Mouse (Mus musculus) heart, embryonic 10.5 days (tissue): ENCODE measurements around the gene Etfa. TPM values are rescaled to one million over a fixed set of nuclear protein-coding genes. Genes with fewer than 3 reads are reported as not detected.

Source experiments
- DNase-seq: peaks from one replicate; pipeline ENCODE4 v3.0.0-alpha.2; 2017; ENCODE audit warnings: low spot score
- H3K27ac ChIP-seq: fragments of 300-500 bp; sonication (generic); 2 replicates; pipeline ENCODE4 v1.5.1; 2016; ENCODE audit warnings: mild to moderate bottlenecking
- H3K27me3 ChIP-seq: fragments of 300-500 bp; sonication (generic); 2 replicates; pipeline ENCODE4 v1.6.1; 2016; ENCODE audit warnings: mild to moderate bottlenecking; ENCODE audit not compliant: poor library complexity, insufficient read depth, severe bottlenecking
- H3K36me3 ChIP-seq: fragments of 300-500 bp; sonication (generic); 2 replicates; pipeline ENCODE4 v1.6.1; 2016; ENCODE audit warnings: mild to moderate bottlenecking, moderate library complexity
- H3K4me1 ChIP-seq: fragments of 300-500 bp; sonication (generic); 2 replicates; pipeline ENCODE4 v1.6.1; 2016; ENCODE audit warnings: mild to moderate bottlenecking
- H3K4me3 ChIP-seq: fragments of 300-500 bp; sonication (generic); 2 replicates; pipeline ENCODE4 v1.5.1; 2016; ENCODE audit warnings: mild to moderate bottlenecking, moderate library complexity
- H3K9me3 ChIP-seq: fragments of 300-500 bp; sonication (generic); 2 replicates; pipeline ENCODE4 v1.6.1; 2016; ENCODE audit warnings: mild to moderate bottlenecking, moderate library complexity
- WGBS: fragments of 180-500 bp; shearing (Covaris S2); methylation state at CpG from one replicate; pipeline ENCODE4 v1.1.7; 2016; 5-methylcytosine and 5-hydroxymethylcytosine counted together
- polyA plus RNA-seq: library from polyadenylated mRNA; unstranded; fragments of >200 nt; fragmentation: Nextera tagmentation; extraction: Ambion mirVana; gene quantifications from 2 replicates; pipeline ENCODE4 v1.2.1, GENCODE M21; 2016

Gene Etfa
- polyA plus RNA-seq, 1 experiment from 2014 or later, result 252 TPM

DNA sequence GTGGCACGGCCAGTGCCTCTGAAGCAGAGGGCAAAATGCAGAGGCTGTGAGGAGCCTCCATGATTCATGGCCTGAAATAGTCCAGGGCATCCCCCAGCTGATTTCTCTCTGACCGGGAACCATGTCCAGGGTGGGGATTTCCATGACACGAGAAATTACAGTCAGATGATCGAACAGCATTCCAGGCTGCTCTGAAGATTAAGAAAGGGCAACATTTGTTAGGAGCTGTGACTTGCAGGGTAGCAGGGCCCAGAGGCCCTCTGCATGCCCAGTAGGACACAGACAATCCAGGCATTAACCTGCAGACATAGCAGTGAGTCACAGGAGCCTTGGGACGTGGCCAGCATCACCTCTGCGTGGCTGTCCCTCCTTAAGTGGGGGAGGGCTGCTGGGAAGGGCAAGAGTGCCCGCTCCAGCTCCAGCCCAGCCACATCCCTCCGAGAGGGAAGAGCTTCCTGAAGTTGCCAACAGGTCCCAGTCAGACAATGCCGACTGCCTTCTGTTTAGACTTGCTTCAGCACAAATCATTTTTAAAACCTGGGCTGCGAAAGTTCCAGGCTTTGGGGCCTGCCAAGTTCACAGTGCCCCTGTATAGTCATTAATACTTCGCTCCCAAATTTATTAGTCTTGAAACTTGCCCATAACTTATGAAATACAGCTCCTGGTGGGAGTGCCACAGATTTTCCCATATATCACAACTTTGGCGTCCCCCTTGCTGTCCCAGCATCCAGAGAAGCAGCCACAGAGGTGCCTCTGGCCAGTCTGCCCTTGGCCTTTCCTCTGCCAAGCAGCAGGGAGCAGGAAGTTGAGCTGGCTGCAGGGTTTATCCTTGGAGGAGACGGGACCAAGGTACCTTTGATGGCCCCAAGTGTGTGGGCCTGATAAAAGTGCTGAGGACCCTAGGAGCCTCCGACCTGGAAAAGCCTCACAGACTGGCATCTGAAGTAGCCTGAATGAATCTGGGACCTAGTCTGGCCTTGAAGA is 79.4 kb downstream of the Etfa start:
- H3K27ac ChIP-seq, result no peak overlapping the region
- 65% methylated on average over 14 of the region's 14 CpGs for WGBS
- peaks cover 35% of the 10 kb centered on the region for H3K27me3 ChIP-seq
- no peaks in the 10 kb centered on the region for H3K9me3 ChIP-seq
- H3K36me3 ChIP-seq, result no peaks in the 10 kb centered on the region
- DNase-seq, result no peak
- peaks cover 7% of the 10 kb centered on the region for H3K4me1 ChIP-seq
- no peak overlapping the region for H3K4me3 ChIP-seq

DNA sequence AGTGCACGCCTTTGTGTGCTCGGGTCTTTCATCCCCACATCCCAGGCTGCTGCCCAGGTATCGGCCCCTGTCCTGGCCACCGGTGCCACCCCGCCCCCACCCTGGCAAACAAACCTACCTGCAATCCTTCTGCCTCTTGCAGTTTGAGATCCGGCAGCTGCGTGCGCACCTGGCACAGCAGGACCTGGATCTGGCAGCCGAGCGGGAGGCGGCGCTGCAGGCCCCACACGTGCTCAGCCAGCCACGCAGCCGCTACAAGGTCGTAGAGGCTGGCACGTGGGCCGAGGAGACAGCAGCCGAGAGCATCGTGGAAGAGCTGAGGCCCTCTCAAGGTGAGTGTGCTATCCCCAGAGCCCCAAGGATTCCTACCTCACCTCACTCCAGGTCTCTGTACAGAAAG is 81.9 kb downstream of the Etfa start:
- no peak for DNase-seq
- WGBS, result 13% methylated on average over 20 of the region's 20 CpGs
- H3K4me3 ChIP-seq, result peak overlapping the region; percentile 35

GRCm38 (mm10) chr9:55429242-55429975 is 82.6 kb downstream of the Etfa start:
- Histone ChIP-seq H3K27ac (no peak overlapping the region), H3K36me3 (no peaks in the 10 kb centered on the region), H3K9me3 (no peaks in the 10 kb centered on the region), H3K4me1 (peaks cover 15% of the 10 kb centered on the region), H3K4me3 (peak overlapping the region; percentile 35; the same call in 1 of the 2 replicates), H3K27me3 (peaks cover 40% of the 10 kb centered on the region)
- DNase-seq, result peak; percentile 86
- WGBS, result 28% methylated on average over 12 of the region's 12 CpGs

More for the DNA sequence above, 81.9 kb downstream of the Etfa start:
- H3K4me1 ChIP-seq, result peaks cover 14% of the 10 kb centered on the region
- H3K36me3 ChIP-seq, result no peaks in the 10 kb centered on the region
- H3K27me3 ChIP-seq, result peaks cover 40% of the 10 kb centered on the region
- no peaks in the 10 kb centered on the region for H3K9me3 ChIP-seq
- H3K27ac ChIP-seq, result peak overlapping the region; percentile 13

- H3K27ac ChIP-seq, result no peak overlapping the region
- H3K36me3 ChIP-seq, result no peaks in the 10 kb centered on the region
- peaks cover 15% of the 10 kb centered on the region for H3K4me1 ChIP-seq
- no peak for DNase-seq
- peaks cover 11% of the 10 kb centered on the region for H3K9me3 ChIP-seq
- H3K27me3 ChIP-seq, result peaks cover 31% of the 10 kb centered on the region
- 48% methylated on average over 7 of the region's 7 CpGs for WGBS
- no peak overlapping the region for H3K4me3 ChIP-seq
Observed at GRCm38 (mm10) chr9:55425271-55425810, 86.7 kb downstream of the Etfa start.

DNA sequence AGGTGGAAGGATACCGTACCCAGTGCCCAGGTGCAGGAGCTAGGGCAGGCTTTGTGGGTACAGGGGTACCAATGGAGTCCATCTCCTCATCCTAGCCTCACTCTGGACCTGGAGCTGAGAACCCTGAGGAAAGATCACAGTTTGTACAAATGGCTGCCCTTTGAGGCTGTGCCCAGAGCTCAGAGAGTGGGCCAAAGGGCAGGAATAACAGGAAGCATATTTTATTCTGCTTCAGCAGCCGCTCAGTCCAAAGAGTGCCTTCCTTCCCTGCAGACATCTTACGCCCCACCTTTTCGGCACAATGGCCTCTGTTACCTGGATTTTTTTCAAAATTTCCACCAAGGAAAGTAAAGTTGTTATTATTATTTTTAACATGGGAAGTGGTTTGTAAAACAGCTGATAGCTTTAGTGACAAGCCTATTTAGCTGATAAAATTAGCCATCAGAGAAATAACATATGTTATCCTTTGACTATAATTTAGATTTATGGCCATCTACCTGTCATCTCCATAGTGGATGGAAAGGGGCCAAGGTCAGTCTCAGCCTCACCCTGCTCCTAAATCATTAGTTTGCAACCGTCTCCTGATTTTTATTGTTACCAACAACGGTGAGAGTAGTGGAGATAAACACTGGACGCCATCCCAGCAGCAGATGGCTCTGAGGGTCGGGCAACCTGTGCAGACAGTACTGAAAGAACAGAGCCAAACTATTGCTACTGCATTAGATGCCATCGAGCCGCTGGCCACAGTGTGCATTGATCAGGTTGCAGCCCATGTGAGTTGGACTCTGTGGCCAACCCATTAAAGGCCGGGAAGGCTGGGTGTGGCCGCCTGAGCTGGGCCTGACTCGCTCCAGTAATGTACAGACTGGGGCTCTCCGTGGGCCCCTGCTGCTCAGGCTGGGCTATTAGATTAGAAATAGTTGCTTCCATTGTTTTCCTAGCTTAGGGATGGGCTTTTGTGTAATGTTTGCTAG is 88.3 kb downstream of the Etfa start:
- H3K27ac ChIP-seq, result no peak overlapping the region
- WGBS, result 79% methylated on average over 14 of the region's 14 CpGs
- H3K9me3 ChIP-seq, result peaks cover 11% of the 10 kb centered on the region
- no peak for DNase-seq
- peaks cover 8% of the 10 kb centered on the region; the same call in 1 of the 2 replicates for H3K4me1 ChIP-seq
- no peak overlapping the region for H3K4me3 ChIP-seq
- no peaks in the 10 kb centered on the region for H3K36me3 ChIP-seq
- H3K27me3 ChIP-seq, result peaks cover 37% of the 10 kb centered on the region

- no peak overlapping the region for H3K4me3 ChIP-seq
- H3K9me3 ChIP-seq, result peaks cover 11% of the 10 kb centered on the region
- H3K27ac ChIP-seq, result no peak overlapping the region
- no peaks in the 10 kb centered on the region for H3K36me3 ChIP-seq
- WGBS, result 91% methylated on average over 3 of the region's 3 CpGs
- peaks cover 56% of the 10 kb centered on the region for H3K27me3 ChIP-seq
- no peak for DNase-seq
- peaks cover 8% of the 10 kb centered on the region; the same call in 1 of the 2 replicates for H3K4me1 ChIP-seq
Observed at GRCm38 (mm10) chr9:55421786-55422185, 90.3 kb downstream of the Etfa start.

GRCm38 (mm10) chr9:55411154-55411553 is 100.9 kb downstream of the Etfa start:
- no peaks in the 10 kb centered on the region for H3K9me3 ChIP-seq
- peaks cover 78% of the 10 kb centered on the region for H3K27me3 ChIP-seq
- H3K4me1 ChIP-seq, result peaks cover 23% of the 10 kb centered on the region
- WGBS, result 25% methylated on average over 6 of the region's 6 CpGs
- no peak overlapping the region for H3K27ac ChIP-seq
- no peak overlapping the region for H3K4me3 ChIP-seq
- DNase-seq, result no peak
- no peaks in the 10 kb centered on the region for H3K36me3 ChIP-seq

DNA sequence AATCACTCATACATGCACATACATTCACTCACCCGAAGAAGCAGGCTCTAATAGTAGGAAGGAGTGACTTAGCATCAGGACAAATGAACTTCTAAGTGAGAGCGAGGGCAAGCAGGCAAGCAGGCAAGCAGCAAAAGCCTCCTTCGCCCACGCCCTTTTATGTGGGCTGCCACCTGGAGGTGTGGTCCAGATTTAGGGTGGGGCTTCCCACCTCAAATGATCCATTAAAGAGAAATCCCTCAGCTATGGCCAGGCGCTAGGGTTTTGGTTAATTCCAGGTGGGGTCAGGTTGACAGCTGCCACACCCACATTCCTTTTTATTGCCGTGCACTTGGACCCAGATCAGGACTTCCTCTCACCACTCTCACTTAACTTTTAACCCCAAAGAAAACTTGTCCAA is 101.6 kb downstream of the Etfa start:
- WGBS, result 54% methylated on average over 6 of the region's 6 CpGs
- no peak overlapping the region for H3K27ac ChIP-seq
- no peak for DNase-seq
- no peak overlapping the region for H3K4me3 ChIP-seq
- peaks cover 23% of the 10 kb centered on the region for H3K4me1 ChIP-seq
- no peaks in the 10 kb centered on the region for H3K9me3 ChIP-seq
- peaks cover 72% of the 10 kb centered on the region for H3K27me3 ChIP-seq
- no peaks in the 10 kb centered on the region for H3K36me3 ChIP-seq

DNA sequence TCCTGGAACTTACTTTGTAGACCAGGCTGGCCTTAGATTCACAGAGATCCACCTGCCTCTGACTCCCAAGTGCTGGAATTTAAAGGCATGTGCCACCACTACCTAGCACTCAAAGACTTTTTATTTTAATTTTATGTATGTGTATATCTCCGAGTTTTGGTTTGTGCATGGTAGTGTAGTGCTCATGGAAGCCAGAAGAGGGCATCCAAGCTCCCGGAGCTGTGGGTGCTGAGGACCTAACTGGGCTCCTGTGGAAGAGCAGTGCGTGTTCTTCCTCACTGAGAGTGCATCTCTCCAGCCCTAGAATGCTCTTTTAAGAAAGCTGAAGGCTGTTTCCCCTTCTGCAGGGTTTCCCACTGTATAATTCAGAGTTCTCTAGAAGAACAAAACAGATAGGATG is 102.2 kb downstream of the Etfa start:
- Histone ChIP-seq H3K36me3 (no peaks in the 10 kb centered on the region), H3K27ac (no peak overlapping the region), H3K9me3 (no peaks in the 10 kb centered on the region), H3K4me1 (peaks cover 23% of the 10 kb centered on the region), H3K4me3 (no peak overlapping the region), H3K27me3 (peaks cover 66% of the 10 kb centered on the region)
- 38% methylated on average over 3 of the region's 3 CpGs for WGBS
- DNase-seq, result no peak

DNA sequence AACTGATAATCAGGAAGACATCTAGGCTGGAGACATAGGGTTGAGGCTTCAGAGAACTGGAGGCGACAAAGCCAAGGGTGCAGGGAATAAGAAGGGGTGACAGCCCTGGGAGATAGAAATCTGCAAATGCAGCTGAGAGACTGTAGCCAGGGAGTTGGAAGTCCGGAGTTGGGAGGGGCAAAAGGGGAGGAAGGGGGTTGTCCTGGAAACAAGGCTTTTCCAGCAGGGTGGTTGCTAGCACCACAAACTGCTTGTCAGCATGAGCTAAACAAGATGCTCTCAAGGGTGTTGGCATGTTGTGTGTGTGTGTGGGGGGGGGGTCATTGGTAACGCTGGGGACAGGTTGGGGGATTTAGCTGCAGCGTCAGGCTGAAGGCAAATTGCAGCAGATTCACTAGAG is 103.2 kb downstream of the Etfa start:
- Histone ChIP-seq H3K9me3 (no peaks in the 10 kb centered on the region), H3K36me3 (no peaks in the 10 kb centered on the region), H3K27me3 (peaks cover 56% of the 10 kb centered on the region), H3K27ac (no peak overlapping the region), H3K4me3 (no peak overlapping the region), H3K4me1 (peaks cover 23% of the 10 kb centered on the region)
- WGBS, result 18% methylated on average over 4 of the region's 4 CpGs
- DNase-seq, result no peak

DNA sequence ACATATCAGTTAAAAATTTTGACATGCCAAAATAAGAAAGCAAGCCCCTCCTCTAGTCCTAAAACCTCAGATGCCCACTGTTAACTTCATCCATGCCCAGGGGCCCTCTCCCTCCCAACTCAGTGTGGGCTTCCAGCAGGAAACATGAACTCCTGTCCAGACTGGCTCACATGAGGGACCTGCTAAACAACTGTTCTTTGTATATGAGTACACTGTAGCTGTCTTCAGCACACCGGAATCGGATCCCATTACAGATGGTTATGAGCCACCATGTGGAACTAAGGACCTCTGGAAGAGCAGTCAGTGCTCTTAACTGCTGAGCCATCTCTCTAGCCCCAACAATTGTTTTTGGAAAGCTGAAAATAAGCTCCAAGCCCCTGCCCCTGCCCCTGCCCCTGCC is 105.3 kb downstream of the Etfa start:
- no peaks in the 10 kb centered on the region for H3K36me3 ChIP-seq
- DNase-seq, result no peak
- H3K27me3 ChIP-seq, result peaks cover 35% of the 10 kb centered on the region
- H3K9me3 ChIP-seq, result no peaks in the 10 kb centered on the region
- H3K4me3 ChIP-seq, result no peak overlapping the region
- WGBS, result 73% methylated on average over 2 of the region's 2 CpGs
- no peak overlapping the region for H3K27ac ChIP-seq
- H3K4me1 ChIP-seq, result peaks cover 19% of the 10 kb centered on the region
